Mouse (Mus musculus): Measurements from ENCODE around the gene S100a4. TPM values are rescaled to one million over a fixed set of nuclear protein-coding genes. Genes with fewer than 3 reads are reported as not detected.

The S100a4 gene
- total RNA-seq, 4 experiments from 2014 or later: 5.9 to 16.2 (median 9.5) TPM

DNA sequence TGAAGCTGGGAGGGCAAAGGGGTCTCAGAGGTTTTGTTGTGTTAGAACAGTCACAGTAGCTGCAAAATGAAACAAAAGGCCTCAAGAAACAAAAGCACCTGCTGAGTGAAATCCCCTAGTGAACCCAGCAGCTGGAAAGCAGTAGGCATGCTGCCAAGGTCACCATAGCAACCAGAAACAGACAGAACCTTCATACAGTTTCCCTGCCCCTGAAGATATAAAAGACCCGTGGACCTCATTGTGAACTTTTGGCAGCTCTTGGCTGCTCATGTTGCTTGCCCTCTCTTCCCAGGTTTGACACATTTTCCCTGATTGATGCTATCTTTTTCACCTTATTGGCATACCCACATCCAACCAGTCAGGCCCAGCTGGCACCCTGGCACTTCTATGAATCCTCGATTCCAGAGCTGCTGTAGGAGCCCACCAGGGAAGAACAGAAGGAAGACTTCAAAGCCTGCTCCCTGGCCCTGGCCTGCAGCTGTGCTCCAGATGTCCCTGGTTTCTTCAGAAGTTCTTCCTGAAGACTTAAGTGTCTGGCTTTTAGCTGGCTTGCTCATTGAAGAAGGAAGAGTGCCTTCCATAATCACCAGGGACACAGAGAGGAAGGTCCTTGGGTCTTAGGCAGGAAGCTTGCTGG, 20.0 kb downstream of the S100a4 start:
- no peak for DNase-seq (ENCODE audit: low spot score)

DNA sequence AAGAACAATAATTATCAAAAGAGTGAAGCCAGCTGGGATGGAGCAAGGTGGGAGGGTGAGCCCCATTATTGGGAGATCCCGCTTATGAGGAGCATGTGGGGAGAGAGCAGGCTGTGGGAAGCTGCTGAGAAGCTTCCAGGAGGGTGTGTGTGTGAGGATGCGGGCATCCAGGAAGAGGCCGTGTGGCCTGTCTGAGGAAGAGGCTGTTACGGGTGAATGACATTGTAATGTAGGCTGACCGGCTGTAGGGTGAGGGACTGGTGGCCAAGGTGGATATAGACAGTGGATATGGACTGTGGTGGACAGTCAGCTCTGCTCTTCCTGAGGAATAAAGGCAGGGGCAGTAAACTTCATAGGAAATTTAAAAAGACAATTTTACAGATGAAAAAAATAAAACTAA, 21.9 kb downstream of the S100a4 start:
- DNase-seq (ENCODE audit: low spot score): no peak

DNA sequence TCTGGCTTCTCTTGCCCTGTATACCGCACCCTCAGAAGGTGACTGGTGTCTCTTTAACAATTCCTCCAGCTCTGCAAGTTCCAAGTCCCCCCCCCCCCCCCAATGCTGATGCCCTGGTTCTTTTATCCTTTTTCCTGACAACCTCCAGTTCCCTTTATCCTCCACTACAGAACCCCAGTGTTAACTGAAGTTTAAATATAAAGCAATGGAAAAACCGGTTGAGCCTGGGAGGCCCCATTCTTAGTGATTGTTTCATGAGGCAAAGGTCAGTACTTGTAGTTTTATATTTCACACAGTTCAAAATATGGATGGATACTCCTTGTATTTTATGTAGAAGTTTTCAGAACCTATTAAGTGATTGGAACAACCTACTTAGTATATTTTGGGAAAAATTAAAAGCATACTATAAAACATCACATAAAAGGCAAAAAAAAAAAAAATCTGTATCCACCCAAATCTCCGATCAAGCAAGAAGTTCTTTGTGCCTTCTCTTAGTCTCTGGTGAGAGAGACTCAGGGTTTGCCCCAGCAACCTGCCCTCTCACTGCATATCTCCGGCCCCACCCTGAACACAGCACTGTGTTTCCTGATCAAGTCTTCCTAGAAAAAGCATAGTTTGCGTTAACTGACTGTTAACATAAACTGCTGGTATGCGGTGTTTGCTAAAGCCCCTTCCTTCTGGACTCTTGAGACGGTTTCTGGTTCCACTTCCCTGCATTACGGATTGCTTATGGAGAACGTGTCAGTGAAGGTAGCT, 22.9 kb downstream of the S100a4 start:
- DNase-seq (ENCODE audit: low spot score): no peak

DNA sequence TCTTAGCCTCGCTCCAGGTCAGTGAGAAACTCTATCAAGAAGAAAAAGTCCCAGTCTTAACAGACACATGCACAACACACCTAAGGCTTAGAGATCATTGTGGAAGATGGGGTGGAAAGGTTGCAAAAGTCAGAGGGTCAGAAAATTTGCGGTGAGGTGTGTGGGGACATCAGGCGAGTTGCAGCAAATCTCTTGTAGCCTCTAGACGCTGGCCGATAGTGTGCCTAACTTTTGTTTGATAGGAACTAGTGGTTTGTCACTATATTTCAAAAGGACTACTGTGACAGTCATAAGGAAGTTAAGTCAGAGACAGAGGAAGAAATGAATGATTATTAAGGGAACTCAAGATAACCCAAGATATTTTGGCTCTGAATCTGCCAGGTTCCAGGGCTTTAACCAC, 23.8 kb downstream of the S100a4 start:
- DNase-seq (ENCODE audit: low spot score): no peak

DNA sequence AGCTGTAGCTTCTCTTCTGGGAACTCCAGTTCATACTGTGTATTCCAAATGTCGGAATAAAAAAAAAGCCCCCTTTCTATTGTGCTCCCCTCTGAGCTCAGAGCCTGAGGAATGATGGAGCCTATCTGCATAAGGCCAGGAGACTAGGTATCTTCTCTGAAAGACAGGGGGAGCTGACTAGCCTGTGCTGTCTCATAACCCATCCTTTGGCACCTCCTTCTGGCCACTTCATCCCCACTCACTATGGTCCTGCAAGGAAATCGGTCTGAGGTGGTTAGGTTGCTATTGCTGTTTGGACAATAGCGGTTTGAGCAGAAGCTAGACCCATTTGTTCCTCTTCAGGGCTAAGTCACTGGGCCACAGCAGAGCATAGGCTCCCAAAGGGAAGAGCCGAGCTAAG, 24.2 kb downstream of the S100a4 start:
- DNase-seq (ENCODE audit: low spot score): no peak

DNA sequence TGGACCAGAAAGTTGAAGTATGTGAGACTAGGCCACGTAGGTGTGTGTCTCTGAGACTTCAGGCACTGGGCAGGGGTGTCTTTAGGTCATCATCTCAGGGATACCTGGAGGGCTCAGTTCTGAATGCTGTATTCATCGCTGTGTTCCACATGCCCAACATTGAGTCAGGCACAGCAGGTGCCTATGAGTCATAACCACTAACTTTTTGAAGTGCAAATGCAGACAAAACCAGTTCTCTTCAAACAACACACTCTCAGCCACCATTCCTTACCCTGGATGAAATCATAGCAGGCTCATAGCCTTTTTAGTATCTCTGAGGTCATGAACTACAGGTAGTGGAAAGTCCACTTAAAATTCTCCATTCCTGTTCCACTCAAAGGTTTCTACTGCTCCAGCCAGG, 25.7 kb downstream of the S100a4 start:
- DNase-seq (ENCODE audit: low spot score): no peak

DNA sequence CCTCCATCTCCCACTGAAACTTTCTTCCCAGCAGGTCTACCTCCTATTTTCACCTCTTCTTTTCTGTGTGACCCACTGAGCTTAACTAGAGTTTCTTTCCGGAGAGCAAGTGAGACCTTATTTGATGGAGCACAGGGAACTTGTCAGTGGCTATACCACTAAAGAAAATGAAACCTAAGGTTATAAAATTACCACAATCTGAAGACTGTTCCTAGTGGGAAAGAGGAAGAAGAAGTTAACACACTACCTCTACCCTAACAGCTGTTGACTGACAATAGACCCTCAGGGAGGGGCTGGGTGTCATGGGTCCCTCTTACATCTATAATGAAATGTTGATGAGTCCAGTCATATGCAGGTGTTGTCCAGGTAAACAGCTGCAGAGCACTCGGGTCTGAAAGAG, 28.4 kb downstream of the S100a4 start:
- no peak for DNase-seq (ENCODE audit: low spot score)

DNA sequence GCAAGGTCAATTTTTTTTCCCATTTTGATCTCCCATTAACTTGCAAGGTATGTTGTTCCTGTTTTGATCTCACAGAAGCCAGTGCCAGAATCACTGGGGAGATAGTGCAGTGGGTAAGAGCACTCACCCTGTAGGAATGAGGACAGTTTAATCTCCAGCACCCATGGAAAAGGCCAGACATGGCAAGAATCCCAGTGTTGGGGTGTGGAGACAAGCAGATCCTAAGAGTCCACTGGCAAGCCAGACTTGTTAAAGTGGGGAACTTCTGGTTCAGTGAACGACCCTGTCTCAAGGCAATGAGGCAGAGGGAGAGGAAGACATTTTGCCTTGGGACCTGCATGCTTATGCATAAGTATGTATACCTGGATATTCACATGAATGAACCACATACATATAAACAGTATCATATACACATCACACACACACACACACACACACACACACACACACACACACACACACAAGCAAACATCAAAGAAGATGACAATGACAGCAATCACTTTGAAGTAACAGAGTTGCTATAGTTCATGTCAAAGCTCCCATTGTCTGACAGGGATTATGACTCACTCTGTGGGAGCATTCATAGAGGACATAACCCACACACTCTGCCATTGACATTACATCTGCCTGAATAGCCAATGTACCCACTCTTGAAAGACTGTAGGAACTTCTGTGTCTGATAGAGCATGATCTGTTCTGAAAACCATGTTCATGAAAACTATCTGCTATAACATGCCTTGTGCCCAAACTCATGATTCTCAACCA, 35.1 kb downstream of the S100a4 start:
- no peak for DNase-seq (ENCODE audit: low spot score)

DNA sequence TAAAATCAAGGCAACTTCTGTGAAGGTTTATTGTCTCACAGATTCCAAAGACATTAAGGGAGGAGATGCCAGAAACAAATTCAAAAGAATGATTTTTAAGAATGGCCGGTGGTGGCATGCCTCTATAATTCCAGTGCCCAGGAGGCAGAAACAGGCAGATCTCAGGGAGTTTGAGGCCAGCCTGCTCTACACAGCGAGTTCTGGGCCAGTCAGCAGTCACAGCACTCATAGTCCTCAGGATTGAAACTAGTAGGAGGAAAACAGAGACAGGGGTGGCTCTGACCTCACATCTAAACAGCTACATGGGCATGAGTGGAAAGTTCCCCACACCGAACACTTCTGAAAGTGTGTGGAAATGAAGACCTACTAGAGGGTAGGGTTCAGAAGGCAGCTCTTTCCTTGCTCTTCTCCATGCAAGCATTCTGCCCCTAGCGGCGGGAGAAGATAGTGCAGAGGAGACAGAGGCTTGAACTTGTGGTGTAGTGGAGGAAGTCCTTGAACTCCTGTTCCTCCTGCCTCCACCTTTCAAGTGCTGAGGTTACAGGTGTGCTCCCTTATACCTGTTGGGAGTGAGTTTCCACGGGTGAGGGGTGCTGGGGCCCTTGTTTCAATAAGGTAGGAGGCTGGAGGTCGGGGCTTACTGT, 36.1 kb downstream of the S100a4 start:
- DNase-seq (ENCODE audit: low spot score): no peak

DNA sequence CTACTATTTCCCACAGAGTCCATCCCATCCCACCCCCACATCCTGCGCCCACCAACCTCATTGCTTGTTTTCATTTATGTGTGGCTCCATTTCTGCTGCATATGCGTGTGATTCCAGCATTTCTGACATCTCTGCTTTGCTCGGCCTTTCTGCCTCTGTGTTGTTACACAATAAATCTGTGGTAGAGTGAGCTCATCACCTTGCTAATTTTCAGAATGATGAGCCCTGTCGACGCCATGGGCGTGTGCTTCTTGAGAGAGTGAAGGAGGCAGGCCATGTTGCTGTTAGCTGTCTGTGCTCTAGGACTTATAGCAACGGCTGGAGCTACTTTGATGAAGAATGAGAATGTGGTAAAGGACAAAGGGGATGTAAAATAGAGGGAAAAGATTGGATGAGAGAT, 37.4 kb downstream of the S100a4 start:
- DNase-seq (ENCODE audit: low spot score): no peak

DNA sequence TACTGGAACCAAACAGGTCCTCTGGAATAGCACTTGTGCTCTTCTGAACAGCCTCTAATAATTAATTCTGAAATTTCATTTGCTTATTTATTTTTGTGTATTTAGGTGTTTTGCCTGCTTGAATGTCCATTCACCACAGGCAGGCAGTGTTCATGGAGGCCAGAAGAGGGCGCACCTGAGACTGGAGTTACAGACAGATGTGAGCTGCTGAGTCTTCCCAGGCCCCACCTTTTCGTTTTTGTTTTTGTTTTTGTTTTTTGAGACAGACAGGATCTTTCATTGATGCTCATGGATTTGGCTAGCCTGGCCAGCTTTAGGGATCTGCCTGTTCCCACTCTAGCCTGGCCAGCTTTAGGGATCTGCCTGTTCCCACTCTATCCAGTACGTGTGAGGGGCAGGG, 40.6 kb downstream of the S100a4 start:
- DNase-seq (ENCODE audit: low spot score): peak; percentile 36

DNA sequence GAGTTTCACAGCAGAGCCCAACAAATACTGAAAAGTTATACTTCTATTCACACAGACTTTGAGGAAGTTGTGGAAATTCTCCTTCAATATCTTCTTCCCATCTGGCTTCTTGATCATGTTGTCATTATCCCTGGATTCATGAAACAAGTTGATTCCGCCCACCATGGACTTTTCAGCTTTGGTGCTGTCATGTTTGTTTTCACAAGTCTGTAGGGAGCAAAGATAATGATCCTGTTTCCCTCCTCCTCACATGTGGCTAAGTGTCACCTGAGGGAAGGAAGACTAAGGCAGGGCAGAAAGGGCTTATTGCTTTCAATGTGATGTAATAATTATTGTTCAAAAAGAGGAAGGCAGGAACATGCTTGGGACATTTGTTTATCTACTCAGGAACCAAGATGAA, 43.7 kb downstream of the S100a4 start:
- no peak for DNase-seq (ENCODE audit: low spot score)

DNA sequence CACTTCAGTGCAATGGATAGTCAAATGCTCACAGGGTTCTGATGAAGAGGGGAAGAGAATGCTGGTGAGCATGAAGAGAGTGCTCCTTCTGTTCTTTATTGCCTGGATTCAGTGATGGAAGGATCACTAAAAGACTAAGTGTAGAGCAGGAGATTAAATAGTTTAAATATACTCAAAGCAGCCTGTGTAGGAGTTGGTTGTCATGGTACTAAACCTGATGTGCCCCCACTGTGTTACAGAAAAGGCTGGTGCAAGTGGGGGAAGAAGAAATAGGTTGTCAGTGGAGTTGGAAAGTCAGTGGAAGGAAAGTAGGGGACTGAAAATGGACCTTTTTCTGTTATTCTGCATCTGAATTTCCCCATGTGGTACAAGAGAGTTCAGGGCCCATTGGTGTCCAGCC, 45.4 kb downstream of the S100a4 start:
- DNase-seq (ENCODE audit: low spot score): no peak

DNA sequence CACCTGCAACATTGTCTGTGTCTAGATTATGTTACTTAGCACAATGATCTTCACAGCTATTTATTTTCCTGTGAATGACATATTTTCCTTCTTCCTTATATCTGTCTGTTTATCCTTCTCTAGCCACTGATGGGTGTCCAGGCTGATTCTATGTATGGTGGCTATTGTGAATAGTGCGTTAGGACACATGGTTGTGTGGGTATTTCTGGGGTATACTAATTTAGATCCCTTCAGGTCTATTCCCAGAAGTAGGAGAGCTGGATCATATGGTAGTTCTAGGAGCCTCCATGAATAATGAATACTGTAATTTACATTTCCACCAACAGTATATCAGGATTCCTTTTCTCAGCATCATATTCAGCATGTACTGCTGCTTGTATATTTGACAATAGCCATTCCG, 46.3 kb downstream of the S100a4 start:
- no peak for DNase-seq (ENCODE audit: low spot score)

DNA sequence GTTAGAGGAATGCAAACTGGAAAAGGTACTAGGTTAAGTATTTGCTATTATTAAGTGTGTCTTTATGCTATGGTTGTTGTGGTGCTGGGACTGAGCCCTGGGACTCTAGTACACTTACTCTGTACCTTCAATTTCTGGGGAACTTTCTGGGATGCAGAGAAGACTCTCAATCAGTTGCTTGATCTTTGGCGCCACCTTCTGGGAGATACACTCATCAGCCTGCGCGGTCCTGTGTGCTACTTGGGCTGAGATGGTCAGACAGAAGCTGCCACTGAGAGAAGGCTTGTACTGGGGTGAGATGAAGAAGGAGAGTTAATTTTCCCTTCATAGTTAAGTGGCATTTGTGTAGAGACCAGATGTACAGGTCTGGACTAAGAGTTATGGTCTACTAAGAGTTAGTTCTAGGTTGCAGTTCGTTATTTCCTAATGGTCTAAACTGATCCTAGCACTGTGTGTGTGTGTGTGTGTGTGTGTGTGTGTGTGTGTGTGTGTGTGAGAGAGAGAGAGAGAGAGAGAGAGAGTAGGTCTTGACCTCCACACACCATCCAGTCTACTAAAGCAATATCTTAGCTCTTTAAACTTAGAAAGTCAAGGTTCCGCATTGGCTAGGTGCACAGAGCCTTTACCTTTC, 49.4 kb downstream of the S100a4 start:
- peak; percentile 62 for DNase-seq (ENCODE audit: low spot score)

DNA sequence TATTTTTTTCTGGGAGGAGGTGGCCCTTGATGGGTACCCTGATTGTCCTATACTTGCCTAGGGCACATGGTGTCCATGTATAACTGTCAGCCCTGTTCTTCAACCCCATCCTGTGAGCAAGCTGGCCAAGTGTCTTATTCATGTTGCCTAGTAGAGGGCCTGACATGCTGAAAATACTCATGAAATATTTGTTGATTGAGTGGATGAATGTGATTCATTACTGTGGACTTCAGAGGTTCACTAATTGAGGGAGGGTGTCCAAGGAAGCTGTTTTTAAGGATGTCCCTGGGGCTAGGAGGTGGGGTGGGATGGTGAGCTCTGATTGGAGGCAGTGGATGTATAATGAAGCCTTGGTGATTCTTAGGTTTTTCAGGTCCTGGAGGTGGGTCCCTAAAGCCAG, 50.1 kb downstream of the S100a4 start, which contains the start of gene S100a7a:
TSS of gene S100a7a (plus strand) at position 301 of the 400 bp plus-strand sequence.
- DNase-seq (ENCODE audit: low spot score): no peak

Other genes with a start within 250 kb of the S100a4 start
- gene Slc27a3, start 213.8 kb upstream of the S100a4 start, total RNA-seq (2022): under 1 TPM; 0.57 to 0.76 (median 0.67) TPM
- gene Ints3, start 170.1 kb upstream of the S100a4 start, total RNA-seq (2022): 10 to 100 TPM; 22.9 to 28.1 (median 24.4) TPM
- gene Npr1, start 137.9 kb upstream of the S100a4 start, total RNA-seq (2022): 10 to 100 TPM; 15.1 to 17.3 (median 16.7) TPM
- 10 to 100 TPM; 27.6 to 30.5 (median 28.8) TPM for gene Ilf2, start 127.6 kb upstream of the S100a4 start, total RNA-seq (2022)
- gene Snapin, start 112.7 kb upstream of the S100a4 start, total RNA-seq (2022): 10 to 100 TPM; 69.7 to 77.6 (median 75.4) TPM
- gene Chtop, start 94.3 kb upstream of the S100a4 start, total RNA-seq (2022): 100 to 1,000 TPM in 1 of 4 experiments, 10 to 100 TPM in 3; 93.2 to 105 (median 94.2) TPM
- 1,000 to 10,000 TPM; 1,071 to 1,219 (median 1,134) TPM for gene S100a1, start 89.4 kb upstream of the S100a4 start, total RNA-seq (2022)
- 10 to 100 TPM; 25.0 to 34.8 (median 27.8) TPM for gene S100a13, start 89.3 kb upstream of the S100a4 start, total RNA-seq (2022)
- under 1 TPM in 3 of 4 experiments, not detected in 1; 0.35 to 0.55 (median 0.37) TPM for gene S100a14, start 76.9 kb upstream of the S100a4 start, total RNA-seq (2022)
- gene S100a16, start 66.5 kb upstream of the S100a4 start, total RNA-seq (2022): 10 to 100 TPM; 59.8 to 77.4 (median 72.4) TPM
- not detected for gene S100a3, start 43.2 kb upstream of the S100a4 start, total RNA-seq (2022)
- not detected for gene S100a2, start 13.5 kb upstream of the S100a4 start, total RNA-seq (2022)
- not detected for gene Gm42674, start 1.9 kb upstream of the S100a4 start, total RNA-seq (2022)
- gene S100a5, start 4.8 kb downstream of the S100a4 start, total RNA-seq (2022): not detected
- 10 to 100 TPM; 54.7 to 77.4 (median 69.0) TPM for gene S100a6, start 9.1 kb downstream of the S100a4 start, total RNA-seq (2022)
- under 1 TPM in 1 of 4 experiments, not detected in 3; 0.29 TPM for gene S100a7a, start 50.2 kb downstream of the S100a4 start, total RNA-seq (2022)
- 1 to 10 TPM in 3 of 4 experiments, under 1 TPM in 1; 0.97 to 7.2 (median 2.7) TPM for gene S100a8, start 65.2 kb downstream of the S100a4 start, total RNA-seq (2022)
- gene S100a9, start 92.0 kb downstream of the S100a4 start, total RNA-seq (2022): 10 to 100 TPM in 1 of 4 experiments, 1 to 10 TPM in 3; 1.2 to 11.8 (median 2.5) TPM
- gene Pglyrp4, start 123.1 kb downstream of the S100a4 start, total RNA-seq (2022): not detected
- gene Gm5849, start 174.1 kb downstream of the S100a4 start, total RNA-seq (2022): not detected